Mouse (Mus musculus) kidney, postnatal 10 days (tissue): ENCODE data around the gene Mast4.

Experiments used
- DNase-seq: peaks from one replicate; pipeline ENCODE4 v3.0.0; 2021; ENCODE audit warnings: mixed read lengths

The Mast4 gene

DNA sequence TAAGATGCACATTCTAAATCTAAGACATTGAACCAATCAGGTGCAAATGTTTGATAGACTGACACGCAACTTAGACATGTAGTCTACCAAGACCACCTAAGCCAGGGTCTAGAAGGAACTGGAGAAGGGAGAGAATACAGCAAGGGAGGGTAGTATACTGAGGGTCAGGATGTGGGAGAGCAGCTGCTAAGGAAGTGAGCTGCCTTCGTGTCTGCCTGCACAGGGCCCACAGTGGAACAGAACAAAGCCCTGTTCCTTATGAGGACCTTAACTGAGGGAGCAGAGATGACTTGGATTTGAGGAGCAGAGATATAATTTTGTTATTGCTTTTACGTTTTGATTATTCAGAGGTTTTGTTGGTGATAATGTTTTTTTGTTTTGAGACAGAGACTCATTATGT is 138.4 kb downstream of the Mast4 start:
- DNase-seq: no peak

DNA sequence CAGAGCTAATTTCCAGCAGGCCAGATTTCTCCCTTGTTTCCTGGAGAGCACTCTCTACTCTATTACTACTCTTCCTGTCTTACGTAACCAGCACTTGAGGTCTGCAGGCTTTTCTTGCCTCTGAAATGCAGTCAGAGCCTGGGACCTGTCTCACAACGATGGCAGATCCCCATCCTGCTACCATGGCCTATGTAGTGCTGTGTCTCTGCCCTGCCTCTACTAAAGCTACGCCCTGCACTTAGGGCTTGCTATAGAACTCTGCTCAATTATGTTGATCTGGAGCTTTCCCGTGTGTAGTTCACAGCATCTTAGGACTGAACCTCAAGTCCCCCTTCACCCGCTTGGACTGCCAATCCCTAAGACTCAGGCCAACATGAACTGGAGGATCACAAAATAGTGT is 150.7 kb downstream of the Mast4 start:
- no peak for DNase-seq

DNA sequence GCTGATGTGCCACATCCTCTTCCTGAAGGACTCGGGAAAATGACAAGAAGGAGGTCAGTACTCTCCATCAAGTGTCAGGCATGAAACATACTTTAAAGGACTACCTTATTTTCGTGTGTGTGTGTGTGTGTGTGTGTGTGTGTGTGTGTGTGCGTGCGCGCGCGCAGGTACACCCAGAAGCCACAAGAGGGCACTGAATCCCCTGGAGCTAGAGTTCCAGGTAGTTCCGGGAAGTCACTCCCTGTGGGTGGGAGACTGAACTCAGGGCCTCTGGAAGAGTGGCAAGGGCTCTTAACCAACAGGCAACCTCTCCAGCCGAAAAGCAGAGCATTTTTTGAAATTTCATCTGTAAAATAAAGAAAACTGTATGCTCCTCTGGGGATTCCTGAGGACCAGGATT is 152.5 kb downstream of the Mast4 start:
- no peak for DNase-seq

DNA sequence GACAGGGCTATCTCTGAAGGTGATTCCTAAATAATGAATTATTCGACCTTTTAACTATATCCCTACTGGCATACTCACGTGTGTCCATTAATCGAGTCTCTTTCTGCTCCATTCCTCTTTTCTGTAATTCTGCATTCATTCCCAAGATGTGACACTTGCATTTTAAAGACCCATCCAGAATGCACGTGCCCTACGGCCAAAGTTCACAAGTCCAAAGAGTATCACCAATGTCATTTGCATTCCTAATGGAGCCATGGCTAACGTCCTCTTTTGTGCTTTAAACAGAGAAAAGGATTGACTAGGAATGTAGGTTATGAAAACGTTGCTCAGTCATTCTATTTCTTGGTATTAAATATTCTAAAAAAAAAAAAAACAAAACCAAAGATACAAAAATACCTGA is 157.4 kb downstream of the Mast4 start:
- peak; percentile 17 for DNase-seq

DNA sequence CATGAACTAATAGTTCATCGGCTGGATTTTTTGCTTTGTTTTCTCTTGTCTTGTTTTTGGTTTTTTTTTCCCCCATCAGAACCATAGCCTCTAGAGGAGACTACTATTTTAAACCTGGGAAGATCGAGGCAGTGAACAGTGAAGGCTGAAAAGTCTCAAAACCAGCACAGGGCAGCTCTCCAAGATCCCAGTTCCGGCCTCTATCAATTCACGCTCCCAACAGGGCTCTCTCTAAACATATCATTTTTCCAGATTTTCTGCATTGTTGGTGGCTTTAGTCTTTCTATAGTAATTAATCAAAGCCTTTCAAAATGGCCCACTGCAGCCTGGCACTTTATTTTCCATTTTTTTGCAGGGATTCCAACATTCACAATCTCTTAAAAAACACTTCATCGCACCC is 159.9 kb downstream of the Mast4 start:
- peak; percentile 21 for DNase-seq

DNA sequence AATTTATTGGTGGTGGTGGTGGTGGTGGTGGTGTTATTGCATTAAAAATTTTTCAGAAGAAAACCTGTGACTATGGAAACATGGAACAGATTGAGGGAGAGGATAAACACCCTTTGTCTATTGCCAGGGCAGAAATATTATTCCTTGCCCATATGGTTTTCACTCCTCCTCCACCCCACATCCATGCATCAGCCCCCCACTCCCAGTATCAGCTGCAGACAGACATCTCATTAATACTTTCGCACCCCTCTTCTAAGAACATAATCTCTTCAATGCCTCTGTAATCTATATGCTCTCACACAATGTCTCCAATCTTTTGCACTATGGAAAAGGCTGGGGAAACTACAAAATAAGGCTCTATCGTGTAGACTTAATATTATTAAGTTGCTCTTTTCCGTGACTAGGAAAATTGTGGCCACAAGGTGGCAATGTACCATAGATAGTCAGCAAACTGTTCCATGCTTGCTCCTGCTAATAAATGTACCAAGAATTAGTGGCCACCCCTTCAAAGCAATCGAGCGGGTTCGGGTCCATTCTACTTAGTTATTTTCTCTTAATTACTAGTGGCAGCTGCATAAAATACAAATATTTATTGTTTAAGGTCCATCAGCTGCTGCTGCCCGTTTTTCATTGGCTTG is 160.6 kb downstream of the Mast4 start:
- DNase-seq: peak; percentile 87

DNA sequence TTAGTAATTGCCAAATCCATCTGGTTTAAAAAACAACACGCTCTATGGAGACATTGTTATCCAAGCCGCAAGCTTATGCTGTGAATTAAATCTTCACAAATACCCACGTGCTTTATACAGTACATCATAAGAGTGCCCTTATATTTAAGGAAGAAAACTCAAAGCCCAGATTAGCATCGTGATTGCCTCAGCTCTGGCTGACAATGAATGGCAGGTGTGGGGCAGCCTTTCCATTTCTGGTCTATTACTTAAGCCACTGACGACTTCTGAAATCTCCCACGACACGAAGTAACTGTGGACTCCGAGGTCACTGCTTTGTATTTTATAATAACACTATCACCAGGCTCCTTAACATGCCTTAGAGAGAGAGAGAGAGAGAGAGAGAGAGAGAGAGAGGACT is 182.4 kb downstream of the Mast4 start:
- DNase-seq: no peak

DNA sequence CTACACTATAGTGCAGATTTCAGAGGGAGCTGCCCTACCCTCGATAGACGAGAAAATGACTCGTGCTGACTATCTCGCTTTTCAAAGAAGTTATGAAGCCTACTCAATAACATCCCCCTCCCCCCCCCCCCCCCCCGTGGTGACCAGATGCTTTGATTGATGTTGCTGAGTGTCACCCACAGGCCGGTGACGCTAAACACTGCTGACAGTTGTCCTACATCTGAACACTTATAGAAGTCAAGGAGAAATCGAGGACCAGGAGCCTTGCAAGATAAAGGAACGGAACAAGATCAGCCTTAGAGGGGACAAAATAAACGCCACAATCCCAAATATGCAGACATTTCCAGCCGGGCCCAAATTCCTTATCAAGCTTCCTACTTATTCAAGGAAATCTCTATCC is 183.1 kb downstream of the Mast4 start:
- DNase-seq: no peak

DNA sequence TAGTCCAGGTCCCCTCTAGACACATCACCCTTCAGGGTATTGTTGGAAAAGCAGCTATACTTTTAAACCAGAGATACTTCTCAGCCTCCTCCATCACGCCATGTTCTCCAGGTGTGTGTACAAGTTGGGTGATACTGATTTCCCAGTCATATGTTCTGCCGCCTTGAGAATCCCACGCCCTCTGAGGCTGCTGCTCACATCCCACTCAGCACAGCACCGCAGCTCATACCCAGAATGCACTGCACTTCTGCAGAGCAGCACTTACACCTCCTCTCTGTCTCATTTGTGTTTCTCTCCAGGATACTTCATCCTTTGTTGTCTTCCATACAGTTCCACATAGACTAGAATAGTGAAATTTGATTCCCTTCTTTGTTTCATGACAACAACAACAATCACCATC is 183.6 kb downstream of the Mast4 start:
- no peak for DNase-seq

DNA sequence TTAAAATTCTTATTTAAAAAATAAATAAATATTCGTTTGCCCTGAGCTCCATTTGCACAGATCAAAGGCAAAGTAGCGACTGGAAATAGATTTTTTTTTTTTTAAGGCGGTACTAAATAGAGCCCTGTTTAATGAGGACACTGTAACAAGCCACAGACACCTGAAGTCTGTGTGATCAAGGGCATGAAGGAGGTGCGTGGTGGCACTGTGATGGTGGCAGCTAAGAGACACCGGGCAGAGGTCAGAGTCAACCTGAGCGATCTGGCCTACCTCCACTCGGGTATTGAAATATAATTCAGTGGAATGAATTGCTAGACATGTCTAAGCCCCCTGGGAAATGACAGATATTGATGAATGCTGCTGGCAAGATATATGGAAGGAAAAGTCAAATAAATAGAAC is 184.9 kb downstream of the Mast4 start:
- no peak for DNase-seq

DNA sequence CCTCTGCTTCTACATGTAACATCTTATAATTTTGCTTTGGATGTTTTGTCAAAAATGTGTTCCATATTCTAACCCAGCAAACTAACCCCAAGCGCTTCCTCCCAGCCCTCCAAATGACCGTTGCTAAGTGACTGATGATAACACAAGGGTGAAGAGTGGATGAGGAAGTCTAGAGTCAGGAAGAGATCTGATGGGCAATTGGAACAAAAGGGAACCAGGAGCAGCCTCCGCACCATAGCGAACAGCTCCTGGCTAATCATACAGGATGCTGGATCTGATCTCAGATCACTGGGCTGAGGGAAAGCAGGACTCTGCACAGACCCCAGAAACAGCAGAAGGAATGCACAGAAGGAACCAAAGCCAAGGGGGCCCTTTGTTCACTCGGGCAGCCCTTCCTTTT is 190.0 kb downstream of the Mast4 start:
- DNase-seq: no peak

DNA sequence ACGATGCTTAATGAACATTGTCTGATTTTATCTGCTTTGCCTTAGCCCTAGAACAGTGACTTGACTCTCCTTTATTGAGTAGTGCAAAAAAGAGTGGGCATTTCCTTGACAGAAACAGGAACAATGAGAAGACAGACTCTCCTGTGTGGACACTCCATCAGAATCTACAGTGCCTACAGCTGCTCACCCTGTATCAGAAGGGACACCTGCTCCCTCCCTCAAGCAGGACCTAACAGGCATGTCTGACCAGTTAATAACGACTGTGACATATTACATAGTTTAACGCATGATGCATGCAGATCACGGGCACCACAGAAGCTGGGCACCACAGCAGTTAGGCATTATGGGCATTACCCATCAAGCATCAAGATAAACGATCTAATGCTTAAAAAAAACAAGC is 193.0 kb downstream of the Mast4 start:
- no peak for DNase-seq

DNA sequence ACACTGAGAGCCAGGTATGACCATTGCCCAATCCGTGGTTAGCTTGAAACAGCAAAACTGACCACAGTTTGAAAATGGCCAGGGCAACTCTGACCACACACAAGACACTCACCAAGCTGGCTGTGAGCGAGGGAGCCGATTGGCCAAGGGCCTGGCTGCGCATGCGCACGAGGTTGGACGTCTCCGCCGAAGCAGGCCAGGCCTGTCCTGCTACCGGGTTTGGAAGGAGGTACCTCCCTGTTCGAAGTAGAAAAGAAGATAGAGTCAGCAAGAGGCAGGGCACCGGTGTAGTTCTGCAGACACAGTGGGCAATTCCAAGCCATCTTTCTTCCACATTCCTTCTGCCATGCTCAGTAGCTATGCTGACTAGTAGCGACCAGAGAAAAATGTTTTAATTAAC is 194.2 kb downstream of the Mast4 start:
- no peak for DNase-seq

DNA sequence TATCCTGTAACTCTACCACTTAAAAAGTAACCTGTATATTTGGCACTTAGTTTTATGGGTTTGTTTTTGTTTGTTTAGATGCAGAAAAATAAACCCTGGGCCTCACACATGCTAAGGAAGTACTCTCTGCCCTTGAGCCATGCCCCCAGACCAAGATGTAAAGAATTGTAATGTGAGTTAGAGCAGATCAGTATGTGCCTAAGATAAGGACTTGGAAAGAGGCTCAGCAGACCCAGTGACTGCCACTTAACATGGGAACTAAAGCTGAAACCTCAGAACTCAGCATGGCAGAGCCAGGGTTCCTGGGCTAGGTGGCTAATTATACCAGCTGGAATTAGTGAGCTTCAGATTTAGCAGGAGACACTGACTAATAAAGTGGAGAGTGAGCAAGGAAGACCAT is 196.0 kb downstream of the Mast4 start:
- no peak for DNase-seq

DNA sequence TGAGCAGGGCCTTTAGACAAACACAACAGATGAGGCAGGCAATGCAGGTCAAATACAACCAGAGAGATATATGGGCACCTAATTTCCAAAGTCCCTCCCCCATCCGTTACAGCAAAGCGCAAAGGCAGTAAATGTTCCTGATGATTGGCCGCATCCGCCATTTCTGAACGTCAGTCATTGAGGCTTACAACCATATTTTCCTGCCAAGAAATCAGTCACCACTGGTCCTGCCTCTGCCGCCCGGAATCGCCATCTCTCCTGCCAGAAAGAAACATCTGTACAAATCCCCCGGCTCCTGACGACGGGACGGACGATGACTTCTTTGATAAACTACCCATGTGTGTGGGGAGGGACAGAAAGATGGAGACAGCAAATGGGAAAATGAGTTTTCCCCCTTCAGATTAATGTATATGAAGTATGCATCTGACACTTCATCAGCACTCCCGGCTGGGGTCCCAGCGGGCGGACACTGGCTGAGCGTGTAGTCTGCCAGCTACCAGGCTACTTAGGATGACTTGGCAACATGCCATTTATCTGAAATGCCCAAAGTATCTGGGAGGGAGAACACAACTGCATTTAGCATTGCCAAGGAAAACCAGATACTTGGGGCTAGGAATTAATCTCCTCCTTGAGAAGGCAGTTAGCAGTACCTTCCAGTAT is 198.9 kb downstream of the Mast4 start:
- no peak for DNase-seq

DNA sequence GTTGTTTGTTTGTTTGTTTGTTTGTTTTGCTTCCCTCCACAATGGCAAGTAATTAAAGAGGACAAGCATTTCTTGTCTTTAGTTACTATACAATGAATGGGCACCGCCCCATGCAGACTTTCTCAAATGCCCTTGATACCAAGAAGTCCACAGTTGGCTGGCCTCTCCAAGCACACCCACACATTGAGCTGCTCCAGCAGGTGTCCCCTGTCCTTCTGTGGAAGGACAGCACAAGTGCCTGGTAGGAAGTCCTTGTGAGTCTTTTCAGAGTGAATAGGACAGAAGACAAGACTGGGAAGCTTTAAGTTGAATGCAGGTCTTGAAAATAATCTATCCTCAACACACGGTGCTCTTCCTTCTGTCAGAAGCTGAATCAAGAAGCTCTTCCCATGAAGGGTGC is 202.5 kb downstream of the Mast4 start:
- DNase-seq: no peak

DNA sequence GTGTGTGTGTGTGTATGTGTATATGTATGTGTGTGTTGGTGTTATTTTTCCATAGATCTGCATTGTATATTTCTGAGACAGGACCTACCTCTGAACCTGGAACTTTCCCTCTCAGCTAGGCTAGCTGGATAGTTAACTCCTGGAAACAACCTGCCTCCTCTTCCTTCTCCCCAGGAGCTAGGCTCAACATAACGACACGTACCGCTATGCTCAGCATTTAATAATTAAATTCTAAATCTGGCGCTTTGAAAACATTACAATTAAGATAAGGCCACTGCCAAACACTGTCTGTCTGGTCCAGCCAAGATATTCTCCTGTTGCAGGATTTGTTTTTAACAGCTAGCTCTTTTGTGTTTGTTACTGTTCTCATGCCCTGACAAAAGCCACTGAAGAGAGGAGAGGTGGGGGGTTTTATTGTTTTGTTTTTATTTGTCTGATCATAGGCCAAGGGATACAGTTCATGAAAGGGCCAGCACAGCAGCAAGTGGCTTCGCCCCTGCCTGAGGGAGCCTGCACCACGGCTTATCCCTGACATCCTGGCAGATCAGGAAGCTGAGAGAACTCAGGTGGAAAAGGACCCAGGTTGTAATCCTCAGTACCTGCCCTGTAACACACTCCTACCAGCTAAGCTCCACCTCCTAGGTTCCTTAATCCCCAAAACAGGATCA is 205.0 kb downstream of the Mast4 start:
- no peak for DNase-seq

DNA sequence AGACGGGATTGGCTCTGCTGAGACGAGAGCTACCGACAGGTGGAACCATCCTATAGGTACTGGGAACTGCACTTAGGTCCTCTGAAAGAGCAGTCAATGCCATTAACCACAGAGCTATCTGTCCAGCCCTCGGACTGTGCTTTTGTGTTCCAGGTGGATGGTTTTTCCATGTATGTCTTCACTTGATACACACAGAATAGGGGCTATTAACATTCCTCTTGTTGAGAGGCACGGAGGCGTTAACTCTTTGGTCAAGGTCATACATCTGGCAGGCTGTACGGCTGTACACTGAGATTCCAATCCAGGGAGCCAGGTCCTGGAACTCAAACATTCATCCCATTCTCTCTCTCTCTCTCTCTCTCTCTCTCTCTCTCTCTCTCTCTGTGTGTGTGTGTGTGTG is 205.6 kb downstream of the Mast4 start:
- DNase-seq: no peak

DNA sequence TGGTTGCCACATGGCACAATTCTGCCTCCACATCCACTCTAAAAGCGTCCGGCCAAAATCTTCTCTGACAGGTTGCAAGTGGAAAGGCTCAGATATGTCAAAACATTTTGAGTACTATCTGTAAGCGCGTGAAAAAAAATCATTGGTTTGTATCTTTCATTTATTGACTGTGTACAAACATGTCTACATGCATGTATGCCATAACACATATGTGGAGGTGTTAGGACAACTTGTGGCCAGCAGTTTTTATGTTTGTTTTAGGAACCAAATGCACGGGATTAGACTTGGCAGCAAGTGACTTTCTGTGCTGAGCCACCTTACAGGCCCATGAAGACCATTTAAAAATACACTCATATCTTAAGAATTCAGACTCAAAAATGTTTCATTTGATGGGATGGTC is 206.7 kb downstream of the Mast4 start:
- DNase-seq: no peak

DNA sequence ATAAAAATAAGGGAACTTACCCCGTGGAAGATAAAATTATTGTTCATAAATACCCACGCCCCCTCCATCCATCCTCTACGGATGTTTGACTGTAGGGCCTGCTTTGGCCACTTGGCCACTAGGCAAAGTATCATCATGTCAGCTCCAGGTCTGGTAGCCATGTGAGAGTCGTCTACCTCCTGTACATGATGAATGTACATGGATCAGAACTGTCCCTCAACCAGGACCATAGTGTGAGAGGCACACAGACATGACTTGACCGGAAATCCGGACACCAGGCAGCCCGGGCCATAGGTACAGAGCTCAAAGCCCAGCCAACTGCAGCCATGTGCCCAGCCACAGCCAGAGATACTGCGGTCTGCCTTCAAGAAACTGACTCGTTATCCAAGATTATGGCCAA is 210.6 kb downstream of the Mast4 start:
- no peak for DNase-seq

DNA sequence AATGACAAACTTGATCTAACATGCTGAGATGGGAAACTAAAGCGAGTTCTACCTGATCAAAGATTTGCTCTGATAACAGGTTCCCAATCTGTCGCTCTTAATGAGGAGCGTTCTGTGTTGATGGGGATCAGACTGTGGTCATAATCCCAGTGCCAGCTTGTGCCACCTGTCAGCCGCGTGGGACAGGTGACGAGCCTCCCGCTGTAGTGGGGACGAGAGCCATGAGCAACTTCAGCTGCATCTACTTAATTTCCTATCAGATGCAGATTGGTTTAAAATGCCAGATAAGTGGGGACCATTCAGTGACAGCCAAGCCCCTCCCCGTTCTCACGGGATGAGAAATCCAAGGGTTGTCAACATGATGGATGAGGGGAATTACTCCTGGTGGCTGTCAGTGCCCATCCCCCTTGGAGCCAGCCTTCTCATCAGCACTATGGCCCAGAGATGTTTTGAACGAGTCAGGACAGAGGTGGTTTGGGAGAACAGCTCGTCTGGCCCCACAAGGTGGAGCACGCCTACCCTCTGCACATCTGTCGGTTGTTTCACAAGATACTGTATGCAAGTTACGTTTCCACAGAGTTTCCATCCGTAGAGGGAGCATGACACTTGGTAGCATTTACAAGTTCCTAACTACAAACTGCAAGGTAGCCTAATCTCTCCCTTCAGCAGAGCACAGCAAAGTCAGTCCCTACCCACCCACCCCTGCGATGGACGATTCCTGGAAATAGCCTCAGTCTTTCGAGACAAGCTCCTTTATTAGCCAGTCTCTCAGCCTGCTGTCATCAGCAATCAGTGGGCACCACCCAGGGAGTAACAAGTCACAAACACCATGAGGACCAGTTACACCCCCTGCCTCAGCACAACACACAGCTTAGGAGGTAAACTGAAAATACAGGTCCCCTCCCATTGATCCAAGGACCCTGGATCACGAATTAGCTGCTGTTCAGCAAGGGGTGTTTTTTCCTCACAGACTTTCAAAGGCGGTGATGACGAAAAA is 212.2 kb downstream of the Mast4 start:
- no peak for DNase-seq

DNA sequence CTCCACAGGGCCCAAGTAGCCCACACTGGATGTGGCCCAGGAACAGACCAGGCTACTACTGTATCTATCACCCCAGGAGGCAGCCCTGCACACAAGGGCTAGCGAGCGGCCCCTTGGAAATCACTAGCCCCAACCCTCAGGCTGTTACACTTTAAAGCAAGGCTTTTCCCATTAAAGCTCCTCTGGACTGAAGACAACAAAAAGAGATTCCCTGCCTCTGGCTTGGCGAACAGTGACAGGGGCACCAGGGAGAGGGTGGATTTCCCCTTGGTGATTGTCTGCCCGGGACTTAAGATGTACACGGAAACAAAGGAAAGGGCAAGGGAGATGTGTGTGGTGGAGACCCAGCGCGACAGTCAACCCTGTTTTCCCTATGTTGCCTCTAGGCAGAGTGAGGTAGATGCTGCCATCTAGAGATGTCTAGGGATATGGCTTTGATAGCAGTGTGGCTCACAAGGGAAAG is 213.6 kb downstream of the Mast4 start:
- DNase-seq: peak; percentile 42

DNA sequence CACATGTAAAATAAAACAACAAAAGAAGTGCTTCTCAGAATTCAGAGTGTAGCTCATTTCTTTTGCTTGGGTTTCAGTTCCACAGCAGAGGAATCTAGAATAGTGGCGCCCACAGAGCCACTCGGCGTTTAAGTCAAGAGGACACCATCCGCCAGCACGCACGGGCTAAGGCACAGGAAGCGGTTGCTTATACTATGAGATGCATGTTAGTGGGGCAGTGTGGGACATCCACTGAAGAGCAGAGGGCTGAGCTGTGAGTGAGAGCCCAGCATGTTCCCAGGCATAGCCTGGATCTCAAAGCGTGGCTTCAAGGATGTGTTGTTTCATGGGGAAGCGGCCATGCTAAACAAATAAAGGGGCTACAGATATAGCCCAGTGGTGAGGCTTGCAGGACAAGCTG is 214.6 kb downstream of the Mast4 start:
- no peak for DNase-seq
